Mouse (Mus musculus) heart, postnatal 0 days (tissue): ENCODE data around the gene Themis2.

Experiments used
- CTCF ChIP-seq: IDR thresholded peaks from 2 replicates; pipeline ENCODE4 v1.5.1; 2016; ENCODE audit warnings: antibody characterized with exemption, control low read depth, low read depth
- EP300 ChIP-seq: IDR thresholded peaks from 2 replicates; pipeline ENCODE4 v1.6.1; 2016; ENCODE audit warnings: antibody characterized with exemption, low read depth

DNA sequence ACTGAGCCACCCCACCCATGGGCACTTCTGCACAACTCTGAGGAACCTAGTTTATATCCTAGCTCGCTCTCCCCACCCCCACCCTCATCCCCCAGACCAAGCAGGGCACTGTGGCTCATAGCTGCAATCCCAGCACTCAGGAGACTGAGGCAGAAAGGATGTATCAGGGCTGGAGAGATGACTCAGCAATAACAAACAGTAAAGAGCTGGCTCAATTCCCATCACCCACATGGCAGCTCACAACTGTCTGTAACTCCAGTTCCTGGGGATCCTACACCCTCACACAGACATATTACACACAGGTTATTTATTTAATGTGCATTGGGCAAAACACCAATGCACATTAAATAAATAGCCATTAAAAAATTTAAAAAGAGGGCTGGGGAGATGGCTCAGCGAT lies 60.8 kb downstream of the Themis2 start:
- TF ChIP-seq CTCF: no peak
- no peak for TF ChIP-seq EP300
